Mouse (Mus musculus): ENCODE results near the gene Vmn1r78.
"Not testable (repeated sequence)": the region's sequence is repeated elsewhere in the genome, so short reads cannot be mapped to it uniquely, and the experiment has no call there.

Gene Vmn1r78

GRCm38 (mm10) chr7:12149957-12150356 is at the start of gene Vmn1r78:
TSS of gene Vmn1r78 (plus strand) at chr7:12150257.
- DNase-seq (ENCODE audit: low read depth, low spot score) = no peak

GRCm38 (mm10) chr7:12156463-12156862 is 6.4 kb downstream of the Vmn1r78 start:
- not testable (repeated sequence) for DNase-seq (ENCODE audit: low read depth, low spot score)

GRCm38 (mm10) chr7:12170979-12171378 is 20.9 kb downstream of the Vmn1r78 start, which contains the start of gene Vmn1r79:
TSS of gene Vmn1r79 (plus strand) at chr7:12171279.
- not testable (repeated sequence) for DNase-seq (ENCODE audit: low read depth, low spot score)

- not testable (repeated sequence) for DNase-seq (ENCODE audit: low read depth, low spot score)
Observed at GRCm38 (mm10) chr7:12172926-12173325, 22.9 kb downstream of the Vmn1r78 start.

- DNase-seq (ENCODE audit: low read depth, low spot score) = no peak
Observed at GRCm38 (mm10) chr7:12188986-12189385, 38.9 kb downstream of the Vmn1r78 start, which contains the start of gene Vmn1r80. TSS of gene Vmn1r80 (plus strand) at chr7:12189286.

GRCm38 (mm10) chr7:12204141-12204540 is 54.1 kb downstream of the Vmn1r78 start:
- peak; percentile 63 for DNase-seq (ENCODE audit: low read depth, low spot score)

All from ES-CJ7 (cell line).